Mouse (Mus musculus): ENCODE measurements around the gene Fcna. TPM values are rescaled to one million over a fixed set of nuclear protein-coding genes. Genes with fewer than 3 reads are reported as not detected.

The Fcna gene
- polyA plus RNA-seq, 1 experiment from 2014 or later: 3.5 TPM

DNA sequence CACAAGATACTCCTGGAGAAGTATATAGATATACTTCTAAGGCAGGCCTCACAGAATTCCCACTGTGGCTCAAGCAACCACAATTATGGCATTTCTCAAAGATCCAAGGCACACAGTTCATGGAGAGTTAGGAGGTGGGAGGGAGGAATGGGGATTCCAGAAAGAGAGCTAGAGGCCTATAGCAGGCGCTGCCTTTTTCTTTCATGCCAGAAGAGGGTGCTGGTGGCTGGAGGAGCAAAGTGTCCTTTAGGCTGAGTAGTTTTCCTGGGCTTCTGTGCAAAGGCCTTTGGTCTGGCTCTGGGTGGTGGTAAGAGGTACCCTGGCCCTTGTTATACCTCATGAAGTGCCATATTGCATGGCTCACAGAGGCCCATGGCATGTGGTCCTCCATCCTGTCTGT is 6.2 kb upstream of the Fcna start:
- no peak overlapping the region for H3K4me3 ChIP-seq (replicated peaks)
- H3K27ac ChIP-seq: no peak overlapping the region
- no peaks in the 10 kb centered on the region for H3K9me3 ChIP-seq
- H3K27me3 ChIP-seq (replicated peaks): no peaks in the 10 kb centered on the region
- ATAC-seq: no peak
- 56% methylated on average over 1 of the region's 1 CpGs for WGBS
- H3K36me3 ChIP-seq: no peaks in the 10 kb centered on the region
- H3K9ac ChIP-seq: no peak overlapping the region
- no peak overlapping the region for H3K4me2 ChIP-seq (replicated peaks)
- no peaks in the 10 kb centered on the region for H3K4me1 ChIP-seq (replicated peaks)

DNA sequence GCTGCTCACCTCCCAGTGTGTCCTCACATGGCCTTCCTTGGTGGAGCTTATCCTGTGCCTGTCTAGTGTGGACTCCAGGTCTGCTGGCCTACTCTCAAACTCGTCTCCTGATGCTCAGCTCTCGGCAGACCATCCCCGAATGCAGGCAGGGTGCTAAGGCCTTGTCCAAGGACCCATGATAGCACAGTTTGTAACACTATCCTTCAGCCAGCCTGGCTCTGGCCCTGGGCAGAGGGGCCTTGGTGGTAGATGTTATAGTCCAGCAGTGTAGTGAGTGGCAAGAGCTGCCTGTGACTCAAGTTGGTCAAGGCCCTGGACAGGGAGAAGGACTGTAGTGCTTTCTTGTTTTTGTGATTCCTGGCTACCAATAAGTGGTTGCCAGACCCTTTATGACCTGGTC is 5.8 kb upstream of the Fcna start:
- Histone ChIP-seq H3K9me3 (no peaks in the 10 kb centered on the region), H3K9ac (no peak overlapping the region), H3K4me2 (replicated peaks) (no peak overlapping the region), H3K36me3 (no peaks in the 10 kb centered on the region), H3K4me1 (replicated peaks) (no peaks in the 10 kb centered on the region), H3K27me3 (replicated peaks) (no peaks in the 10 kb centered on the region), H3K4me3 (replicated peaks) (no peak overlapping the region), H3K27ac (no peak overlapping the region)
- 75% methylated on average over 3 of the region's 3 CpGs for WGBS
- no peak for ATAC-seq

DNA sequence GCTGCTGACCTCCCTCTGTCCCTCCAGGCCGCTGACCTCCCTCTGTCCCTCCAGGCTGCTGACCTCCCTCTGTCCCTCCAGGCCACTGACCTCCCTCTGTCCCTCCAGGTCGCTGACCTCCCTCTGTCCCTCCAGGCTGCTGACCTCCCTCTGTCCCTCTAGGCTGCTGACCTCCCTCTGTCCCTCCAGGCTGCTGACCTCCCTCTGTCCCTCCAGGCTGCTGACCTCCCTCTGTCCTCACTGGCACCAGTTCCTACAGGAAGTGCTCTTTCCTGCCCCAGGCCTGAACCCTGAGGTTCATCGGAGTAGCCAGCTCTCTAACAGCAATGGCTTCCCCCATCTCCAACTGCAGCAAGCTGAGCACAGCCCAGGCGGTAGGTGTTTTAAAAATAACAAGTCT is 908 bp upstream of the Fcna start:
- Histone ChIP-seq H3K4me1 (replicated peaks) (no peaks in the 10 kb centered on the region), H3K9ac (no peak overlapping the region), H3K9me3 (no peaks in the 10 kb centered on the region), H3K27me3 (replicated peaks) (no peaks in the 10 kb centered on the region), H3K4me3 (replicated peaks) (no peak overlapping the region), H3K27ac (no peak overlapping the region), H3K36me3 (no peaks in the 10 kb centered on the region), H3K4me2 (replicated peaks) (no peak overlapping the region)
- WGBS: 48% methylated on average over 4 of the region's 4 CpGs
- no peak for ATAC-seq

DNA sequence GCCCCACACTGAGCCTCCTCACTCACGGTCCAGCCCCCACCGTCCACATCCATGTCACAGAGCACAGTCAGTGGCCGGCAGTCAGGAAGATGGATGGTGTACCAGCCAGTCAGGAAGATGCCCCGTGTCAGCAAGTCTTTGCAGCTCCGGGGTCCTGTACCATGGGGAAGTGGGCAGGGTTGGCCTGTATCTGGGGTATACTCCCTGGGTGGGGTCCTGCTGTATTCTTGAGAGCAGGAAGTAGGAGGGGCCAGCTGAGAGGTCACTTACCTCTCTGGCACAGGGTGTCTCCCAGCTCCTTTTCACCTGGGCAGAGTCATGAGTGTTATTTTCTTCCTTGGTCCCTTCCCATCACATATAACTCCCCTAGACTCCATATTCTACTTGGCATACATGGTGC is 1.8 kb downstream of the Fcna start:
- Histone ChIP-seq H3K27ac (no peak overlapping the region), H3K4me1 (replicated peaks) (0 out of 2 replicates have a peak, but pooled peaks cover 4% of the 10 kb centered on the region), H3K27me3 (replicated peaks) (no peaks in the 10 kb centered on the region), H3K9ac (no peak overlapping the region), H3K4me3 (replicated peaks) (no peak overlapping the region), H3K9me3 (no peaks in the 10 kb centered on the region), H3K36me3 (no peaks in the 10 kb centered on the region), H3K4me2 (replicated peaks) (no peak overlapping the region)
- ATAC-seq: no peak
- WGBS: 57% methylated on average over 5 of the region's 5 CpGs

DNA sequence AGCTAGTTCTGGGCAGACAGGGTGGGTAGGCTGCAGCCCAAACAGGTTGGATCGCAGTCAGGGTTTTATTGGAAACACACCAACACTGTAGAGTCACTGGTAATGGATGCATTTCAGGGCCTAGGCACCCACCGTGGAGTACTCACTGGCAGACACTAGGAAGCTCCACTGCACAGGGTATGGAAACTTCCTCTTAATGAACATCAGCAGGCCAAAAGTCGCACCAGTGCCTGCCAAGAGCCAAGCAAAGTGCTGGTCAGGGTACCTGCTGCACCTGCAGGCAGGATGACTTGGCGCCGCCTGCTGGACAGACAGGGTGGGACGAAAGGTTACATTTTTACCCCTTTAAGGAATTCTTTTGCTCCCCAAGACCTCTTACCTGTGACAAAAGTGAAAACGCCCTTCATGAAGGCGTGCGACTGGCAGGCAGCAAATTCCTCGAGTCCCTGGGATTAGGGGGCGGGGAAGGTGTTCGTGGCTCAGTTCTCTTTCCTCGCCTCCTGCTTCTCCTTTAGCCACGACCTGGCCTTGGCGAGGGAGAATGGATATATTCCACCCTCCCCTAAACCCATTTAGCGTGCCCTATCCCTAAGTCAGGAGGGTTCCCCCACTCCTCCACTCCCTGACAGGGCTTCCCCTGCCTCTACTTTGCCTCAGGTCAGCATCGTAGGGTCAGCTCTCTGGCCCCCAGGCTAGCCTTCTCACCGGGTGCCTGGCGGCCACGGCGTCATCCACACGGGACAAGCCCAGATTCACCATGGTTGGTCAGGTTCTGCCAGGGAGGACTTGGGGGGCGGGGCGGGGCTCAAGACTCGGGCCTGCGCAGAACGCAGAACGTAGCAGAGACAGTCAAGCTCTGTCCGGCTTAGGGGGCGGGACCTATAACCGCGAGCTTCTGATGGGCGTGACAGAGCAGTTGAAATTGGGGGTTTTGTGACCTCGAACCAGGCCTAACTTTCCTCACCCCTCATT is 6.3 kb downstream of the Fcna start, which contains the start of gene Tmem141:
Gene Tmem141 (minus strand): TSS at position 777 of the 972 bp plus-strand sequence.
- H3K27ac ChIP-seq: peak within 1 kb of the TSS; percentile 61
- peaks cover 7% of the 10 kb centered on the region; the same call in 1 of the 2 replicates for H3K4me1 ChIP-seq (replicated peaks)
- H3K4me3 ChIP-seq (replicated peaks): peak within 1 kb of the TSS; percentile 53
- H3K9ac ChIP-seq: peak within 1 kb of the TSS; percentile 56
- H3K4me2 ChIP-seq (replicated peaks): peak within 1 kb of the TSS; percentile 86
- peak; percentile 94 for ATAC-seq
- H3K9me3 ChIP-seq: no peaks in the 10 kb centered on the region
- 5% methylated on average over 34 of the region's 34 CpGs for WGBS
- H3K36me3 ChIP-seq: no peaks in the 10 kb centered on the region
- peaks cover 21% of the 10 kb centered on the region for H3K27me3 ChIP-seq (replicated peaks)

DNA sequence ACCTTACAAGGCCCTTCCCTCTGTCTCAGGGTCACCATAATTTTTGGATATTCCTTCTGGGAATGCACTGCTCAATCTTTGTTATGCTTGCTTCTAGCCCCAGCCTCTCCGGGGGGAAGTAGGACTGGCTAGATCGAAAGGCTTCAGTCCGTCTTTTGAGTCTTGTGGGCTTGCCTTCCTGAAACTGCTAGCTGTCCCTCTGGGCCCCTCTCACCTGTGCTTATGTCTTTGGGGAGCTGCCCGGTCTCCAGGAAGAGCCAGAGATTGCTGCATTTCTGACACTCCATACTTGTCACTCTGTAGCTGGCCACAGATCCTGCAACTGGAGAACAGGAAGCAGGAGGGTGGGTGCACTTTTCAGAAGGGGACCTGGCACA is 7.0 kb downstream of the Fcna start:
- peak overlapping the region; percentile 86 for H3K4me2 ChIP-seq (replicated peaks)
- no peaks in the 10 kb centered on the region for H3K36me3 ChIP-seq
- no peak for ATAC-seq
- no peak overlapping the region for H3K9ac ChIP-seq
- no peaks in the 10 kb centered on the region for H3K9me3 ChIP-seq
- H3K27ac ChIP-seq: no peak overlapping the region
- H3K4me3 ChIP-seq (replicated peaks): no peak overlapping the region
- H3K4me1 ChIP-seq (replicated peaks): peaks cover 14% of the 10 kb centered on the region; the same call in 1 of the 2 replicates
- WGBS: 84% methylated on average over 4 of the region's 4 CpGs
- H3K27me3 ChIP-seq (replicated peaks): peaks cover 28% of the 10 kb centered on the region

DNA sequence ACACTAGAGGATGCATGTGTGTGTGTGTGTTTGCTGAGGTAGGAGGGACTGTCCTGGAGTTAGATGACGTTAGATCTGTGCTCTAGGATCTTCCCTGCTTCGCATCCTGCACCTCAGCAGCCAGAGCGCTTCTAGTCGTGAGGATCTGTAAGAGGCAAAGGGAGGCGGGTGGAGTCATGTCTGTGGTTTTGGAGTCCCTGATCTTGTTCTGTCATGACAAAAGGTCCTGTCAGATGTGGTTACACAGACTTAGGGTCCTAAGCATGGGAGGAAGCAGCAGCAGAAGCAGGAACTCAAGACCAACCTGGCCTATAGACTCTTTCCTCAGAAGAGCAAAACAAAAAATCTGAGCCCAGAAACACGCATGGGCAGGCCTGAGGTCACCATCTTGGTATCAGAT is 7.4 kb downstream of the Fcna start:
- no peaks in the 10 kb centered on the region for H3K36me3 ChIP-seq
- H3K27me3 ChIP-seq (replicated peaks): peaks cover 32% of the 10 kb centered on the region
- H3K9ac ChIP-seq: no peak overlapping the region
- H3K27ac ChIP-seq: no peak overlapping the region
- H3K9me3 ChIP-seq: no peaks in the 10 kb centered on the region
- no peak overlapping the region for H3K4me2 ChIP-seq (replicated peaks)
- 83% methylated on average over 6 of the region's 6 CpGs for WGBS
- peaks cover 14% of the 10 kb centered on the region; the same call in 1 of the 2 replicates for H3K4me1 ChIP-seq (replicated peaks)
- no peak overlapping the region for H3K4me3 ChIP-seq (replicated peaks)
- no peak for ATAC-seq

DNA sequence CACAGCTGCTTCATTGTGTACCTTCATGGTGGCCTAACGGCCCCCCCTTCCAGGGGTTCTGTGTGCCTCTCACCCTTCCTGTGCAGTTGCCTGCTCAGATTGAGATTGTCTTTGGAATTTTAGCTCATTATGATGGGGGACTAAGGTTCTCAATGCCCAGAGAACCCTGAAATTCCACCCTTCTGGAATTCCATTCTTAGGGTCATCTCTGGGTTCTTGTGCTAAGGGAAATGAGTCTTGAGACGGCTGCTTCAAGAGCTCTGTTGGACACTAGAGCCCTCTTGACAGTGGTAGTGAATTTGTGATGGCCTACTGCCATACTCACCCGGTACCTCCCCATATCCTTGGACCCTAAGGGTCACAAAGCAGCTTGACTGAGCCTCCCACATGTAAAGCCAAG is 10.3 kb downstream of the Fcna start, which contains the start of gene Ccdc183:
Gene Ccdc183 (minus strand): TSS at position 101 of the 400 bp plus-strand sequence.
- Histone ChIP-seq H3K4me2 (replicated peaks) (peak within 1 kb of the TSS; percentile 51; the same call in 1 of the 2 replicates), H3K4me3 (replicated peaks) (no peak within 1 kb of the TSS; the same call in 1 of the 2 replicates), H3K27ac (no peak within 1 kb of the TSS), H3K4me1 (replicated peaks) (peaks cover 14% of the 10 kb centered on the region; the same call in 1 of the 2 replicates), H3K36me3 (no peaks in the 10 kb centered on the region), H3K9ac (no peak within 1 kb of the TSS), H3K27me3 (replicated peaks) (peaks cover 42% of the 10 kb centered on the region), H3K9me3 (no peaks in the 10 kb centered on the region)
- no peak for ATAC-seq
- WGBS: 77% methylated on average over 3 of the region's 3 CpGs

DNA sequence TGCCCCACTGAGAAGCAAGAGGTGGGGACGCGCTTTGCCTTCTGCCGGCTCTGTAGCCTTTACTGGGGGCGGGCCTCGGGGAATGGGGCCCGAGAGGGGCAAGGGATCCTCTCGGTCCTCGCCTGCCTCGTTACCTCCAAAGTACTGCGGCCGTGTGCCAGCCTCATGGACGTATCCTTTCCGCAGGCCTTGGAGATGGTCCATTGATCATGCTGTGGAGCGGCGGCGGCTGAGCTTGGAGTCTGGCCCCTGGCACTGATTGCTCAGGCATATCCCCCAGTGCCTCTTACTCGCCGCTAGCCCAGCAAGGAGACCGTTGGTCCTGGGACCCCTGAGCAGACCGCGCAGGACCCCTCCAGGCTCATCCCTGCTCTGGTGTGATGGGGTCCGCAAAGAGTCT is 11.4 kb downstream of the Fcna start:
- 19% methylated on average over 22 of the region's 22 CpGs for WGBS
- Histone ChIP-seq H3K9me3 (no peaks in the 10 kb centered on the region), H3K27ac (no peak overlapping the region), H3K4me1 (replicated peaks) (peaks cover 11% of the 10 kb centered on the region; the same call in 1 of the 2 replicates), H3K36me3 (no peaks in the 10 kb centered on the region), H3K4me3 (replicated peaks) (peak overlapping the region; percentile 3), H3K4me2 (replicated peaks) (peak overlapping the region; percentile 51), H3K27me3 (replicated peaks) (peaks cover 42% of the 10 kb centered on the region), H3K9ac (peak overlapping the region; percentile 39)
- ATAC-seq: no peak

DNA sequence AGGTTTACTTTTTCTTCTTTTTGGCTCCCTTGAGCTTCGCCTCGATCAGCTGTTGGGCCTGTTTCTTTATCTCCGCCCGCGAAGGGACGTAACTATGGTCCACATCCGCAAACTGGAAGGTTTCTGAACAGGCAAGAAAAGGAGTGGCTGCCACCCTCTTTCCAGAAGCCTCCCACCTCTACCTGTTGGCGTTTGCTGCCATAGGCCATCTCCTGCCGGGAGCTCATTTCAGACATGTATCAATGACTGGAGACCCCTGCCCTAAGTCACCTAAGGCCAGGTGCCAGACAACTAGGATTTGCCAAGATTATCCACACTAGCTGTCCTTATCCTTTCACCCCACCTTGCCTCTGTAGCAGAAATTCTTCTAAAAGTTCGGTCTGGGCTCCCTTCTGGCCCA is 19.2 kb downstream of the Fcna start:
- Histone ChIP-seq H3K4me1 (replicated peaks) (peaks cover 13% of the 10 kb centered on the region; the same call in 1 of the 2 replicates), H3K4me2 (replicated peaks) (peak overlapping the region; percentile 58), H3K27me3 (replicated peaks) (no peaks in the 10 kb centered on the region; the same call in 1 of the 2 replicates), H3K9me3 (no peaks in the 10 kb centered on the region), H3K9ac (0 out of 2 replicates have a peak overlapping the region, but pooled peaks have one; percentile 92), H3K27ac (peak overlapping the region; percentile 95), H3K36me3 (no peaks in the 10 kb centered on the region), H3K4me3 (replicated peaks) (peak overlapping the region; percentile 85)
- WGBS: 60% methylated on average over 10 of the region's 10 CpGs
- peak; percentile 32 for ATAC-seq

DNA sequence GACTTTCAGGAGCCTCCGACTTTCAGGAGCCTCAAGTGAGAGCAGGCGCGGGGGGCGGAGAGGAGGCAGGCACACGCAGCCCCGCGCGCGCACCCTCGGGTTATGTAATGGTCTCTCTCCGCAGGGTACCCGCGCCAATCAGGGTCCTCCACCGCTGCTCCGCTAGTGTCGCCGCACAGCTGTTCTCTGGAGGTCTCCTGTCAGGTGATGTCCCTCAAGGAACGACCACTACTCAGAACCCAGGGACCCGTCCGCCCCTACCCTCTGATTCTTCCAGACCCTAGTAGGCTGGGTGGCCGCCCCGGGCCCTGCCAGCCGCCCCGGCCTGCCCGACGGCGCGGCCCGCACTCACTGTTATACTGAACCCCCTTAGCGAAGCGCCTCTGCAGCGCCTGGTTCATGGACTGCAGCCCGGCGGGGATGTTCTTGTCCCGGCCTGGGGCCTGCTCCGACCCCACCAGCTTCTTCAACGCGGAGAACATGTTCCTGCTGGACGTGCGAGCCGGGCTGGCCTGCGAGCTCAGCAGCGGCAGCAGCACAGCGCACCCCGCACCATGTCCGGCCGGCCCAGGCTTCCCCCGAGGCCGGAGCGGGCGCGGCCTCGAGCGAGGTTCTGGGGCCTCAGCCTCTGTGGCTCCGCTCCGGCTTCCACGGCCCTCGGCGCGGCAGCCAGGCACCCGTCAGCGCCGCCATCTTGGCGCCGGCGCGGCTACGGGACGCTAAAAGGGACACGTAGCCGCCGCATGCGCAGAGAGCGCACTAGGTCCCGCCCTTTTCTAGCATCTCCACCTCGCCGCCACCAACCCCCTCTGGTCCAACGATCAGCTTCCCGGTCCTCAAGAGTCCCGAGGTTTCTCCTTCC is 19.8 kb downstream of the Fcna start, which contains the start of gene Rabl6:
Gene Rabl6 (minus strand): TSS at position 761 of the 862 bp plus-strand sequence.
- H3K27me3 ChIP-seq (replicated peaks): no peaks in the 10 kb centered on the region; the same call in 1 of the 2 replicates
- no peaks in the 10 kb centered on the region for H3K9me3 ChIP-seq
- peaks cover 13% of the 10 kb centered on the region; the same call in 1 of the 2 replicates for H3K4me1 ChIP-seq (replicated peaks)
- peak within 1 kb of the TSS; percentile 85 for H3K4me3 ChIP-seq (replicated peaks)
- WGBS: under 1% methylated on average over 80 of the region's 80 CpGs
- peak within 1 kb of the TSS; percentile 92 for H3K9ac ChIP-seq
- peak; percentile 93 for ATAC-seq
- H3K36me3 ChIP-seq: peaks cover 4% of the 10 kb centered on the region; the same call in 1 of the 2 replicates
- peak within 1 kb of the TSS; percentile 58 for H3K4me2 ChIP-seq (replicated peaks)
- peak within 1 kb of the TSS; percentile 95 for H3K27ac ChIP-seq

DNA sequence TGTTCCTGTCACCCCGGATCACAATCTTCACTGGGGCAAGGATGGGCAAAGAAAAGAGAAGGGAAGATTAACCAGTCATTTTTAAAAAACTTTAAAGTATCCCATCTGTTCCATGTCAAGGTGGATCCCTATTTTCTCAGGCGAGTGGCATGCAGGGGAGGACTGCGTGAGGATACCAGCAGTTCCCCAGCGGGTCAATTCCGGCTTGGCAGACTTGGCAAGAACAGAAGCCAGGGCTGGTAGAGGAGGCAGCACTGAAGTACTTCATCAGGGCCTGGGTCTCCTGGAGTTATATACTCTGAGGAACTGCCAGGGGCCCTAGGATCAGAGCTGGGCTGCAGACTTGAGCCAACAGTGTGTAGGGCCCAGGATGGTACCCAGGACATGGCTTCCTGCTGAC is 25.3 kb downstream of the Fcna start:
- H3K9me3 ChIP-seq: no peaks in the 10 kb centered on the region
- H3K27ac ChIP-seq: no peak overlapping the region
- H3K4me1 ChIP-seq (replicated peaks): 0 out of 2 replicates have a peak, but pooled peaks cover 7% of the 10 kb centered on the region
- ATAC-seq: no peak
- 95% methylated on average over 5 of the region's 5 CpGs for WGBS
- H3K27me3 ChIP-seq (replicated peaks): no peaks in the 10 kb centered on the region
- H3K4me2 ChIP-seq (replicated peaks): no peak overlapping the region
- no peak overlapping the region for H3K4me3 ChIP-seq (replicated peaks)
- H3K36me3 ChIP-seq: peaks cover 42% of the 10 kb centered on the region
- H3K9ac ChIP-seq: no peak overlapping the region
